Mouse (Mus musculus): ENCODE results near the gene Gemin6. TPM values are rescaled to one million over a fixed set of nuclear protein-coding genes. Genes with fewer than 3 reads are reported as not detected.

The Gemin6 gene
- polyA plus RNA-seq, 1 experiment, result 0.84 TPM

DNA sequence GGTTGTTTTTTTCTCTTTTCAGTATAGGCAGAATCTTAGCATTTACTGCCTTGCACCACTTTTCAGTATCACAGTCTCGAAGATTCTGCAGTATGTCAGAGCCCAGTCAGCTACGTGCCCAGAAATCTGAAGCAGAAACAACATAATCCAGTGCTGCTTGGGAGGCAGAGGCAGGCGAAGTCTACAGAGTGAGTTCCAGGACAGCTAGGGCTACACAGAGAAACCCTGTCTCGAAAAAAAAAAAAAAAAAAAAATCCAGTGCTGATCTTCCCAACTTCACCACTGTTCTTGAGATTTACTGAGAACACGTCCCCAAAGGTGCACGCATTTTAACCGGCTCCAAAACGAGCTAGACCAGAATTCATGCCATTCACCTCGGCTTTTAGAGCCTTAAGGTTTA, 412 bp upstream of the Gemin6 start:
- TF ChIP-seq GATA1 (IDR thresholded peaks at IDR 0.05; ENCODE audit: low read length), result no peak

GRCm38 (mm10) chr17:80229396-80229795, 5.2 kb downstream of the Gemin6 start:
- no peak for TF ChIP-seq GATA1 (IDR thresholded peaks at IDR 0.05; ENCODE audit: low read length)

GRCm38 (mm10) chr17:80233844-80234243, 9.6 kb downstream of the Gemin6 start:
- TF ChIP-seq GATA1 (IDR thresholded peaks at IDR 0.05; ENCODE audit: low read length), result no peak

DNA sequence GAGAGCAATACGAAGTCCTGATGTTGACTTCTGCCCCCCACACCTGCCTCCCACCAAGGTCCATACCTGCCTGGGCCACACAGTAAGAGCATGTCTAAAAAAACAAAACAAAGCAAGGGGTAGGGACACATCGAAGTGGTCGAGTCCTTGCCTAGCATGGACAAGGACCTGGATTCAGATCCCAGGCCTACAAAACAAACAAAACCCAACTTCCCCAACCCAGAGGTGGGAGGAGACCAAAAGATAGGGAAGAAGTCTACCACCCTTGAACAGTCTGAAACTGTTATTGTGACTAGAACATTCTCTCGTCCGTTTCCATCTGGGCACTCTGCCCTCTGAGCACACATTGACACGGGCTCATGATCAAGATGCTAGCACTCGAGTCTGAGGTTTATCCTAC, 10.1 kb downstream of the Gemin6 start:
- TF ChIP-seq GATA1 (IDR thresholded peaks at IDR 0.05; ENCODE audit: low read length), result no peak

DNA sequence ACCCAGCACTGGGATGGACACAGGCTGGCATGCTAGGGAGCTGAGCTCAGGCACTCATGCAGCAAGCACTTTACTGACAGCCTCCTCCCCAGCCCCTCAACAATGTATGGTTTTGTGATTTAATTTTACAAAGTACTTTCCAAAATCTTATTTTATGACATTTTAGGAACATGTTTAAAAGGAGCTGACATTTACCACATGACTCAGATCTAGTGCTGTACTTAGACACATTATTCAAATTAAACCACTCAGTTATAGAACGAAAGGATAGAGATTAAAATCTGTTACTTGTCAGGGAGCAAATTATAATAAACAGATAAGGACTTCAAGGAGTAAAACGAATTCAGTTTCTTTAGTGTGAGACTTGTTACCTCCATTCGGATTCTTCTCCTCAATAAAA, 11.2 kb downstream of the Gemin6 start:
- no peak for TF ChIP-seq GATA1 (IDR thresholded peaks at IDR 0.05; ENCODE audit: low read length)

GRCm38 (mm10) chr17:80236805-80237204, 12.6 kb downstream of the Gemin6 start:
- no peak for TF ChIP-seq GATA1 (IDR thresholded peaks at IDR 0.05; ENCODE audit: low read length)

- no peak for TF ChIP-seq GATA1 (IDR thresholded peaks at IDR 0.05; ENCODE audit: low read length)
Observed at GRCm38 (mm10) chr17:80237475-80237874, 13.2 kb downstream of the Gemin6 start.

GRCm38 (mm10) chr17:80241594-80241993, 17.4 kb downstream of the Gemin6 start:
- no peak for TF ChIP-seq GATA1 (IDR thresholded peaks at IDR 0.05; ENCODE audit: low read length)

DNA sequence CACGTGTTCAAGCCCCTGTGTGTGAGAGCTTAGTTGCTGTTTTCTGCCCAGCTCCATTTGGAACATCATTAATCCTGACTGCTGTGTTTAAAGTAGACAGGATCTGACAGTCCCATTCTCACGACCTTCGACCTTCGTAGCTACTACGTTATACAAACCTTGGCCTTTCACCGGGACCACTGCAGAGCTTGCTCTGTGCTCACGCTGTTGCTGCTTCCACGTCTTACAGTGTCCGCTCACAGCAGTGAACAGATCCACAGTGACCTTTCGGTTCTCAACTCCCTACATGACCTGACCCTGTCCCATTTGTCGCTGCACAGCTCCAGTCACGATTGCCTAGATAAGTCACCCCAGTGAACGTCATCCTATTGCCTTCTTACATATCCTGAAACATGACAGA, 18.9 kb downstream of the Gemin6 start:
- no peak for TF ChIP-seq GATA1 (IDR thresholded peaks at IDR 0.05; ENCODE audit: low read length)

DNA sequence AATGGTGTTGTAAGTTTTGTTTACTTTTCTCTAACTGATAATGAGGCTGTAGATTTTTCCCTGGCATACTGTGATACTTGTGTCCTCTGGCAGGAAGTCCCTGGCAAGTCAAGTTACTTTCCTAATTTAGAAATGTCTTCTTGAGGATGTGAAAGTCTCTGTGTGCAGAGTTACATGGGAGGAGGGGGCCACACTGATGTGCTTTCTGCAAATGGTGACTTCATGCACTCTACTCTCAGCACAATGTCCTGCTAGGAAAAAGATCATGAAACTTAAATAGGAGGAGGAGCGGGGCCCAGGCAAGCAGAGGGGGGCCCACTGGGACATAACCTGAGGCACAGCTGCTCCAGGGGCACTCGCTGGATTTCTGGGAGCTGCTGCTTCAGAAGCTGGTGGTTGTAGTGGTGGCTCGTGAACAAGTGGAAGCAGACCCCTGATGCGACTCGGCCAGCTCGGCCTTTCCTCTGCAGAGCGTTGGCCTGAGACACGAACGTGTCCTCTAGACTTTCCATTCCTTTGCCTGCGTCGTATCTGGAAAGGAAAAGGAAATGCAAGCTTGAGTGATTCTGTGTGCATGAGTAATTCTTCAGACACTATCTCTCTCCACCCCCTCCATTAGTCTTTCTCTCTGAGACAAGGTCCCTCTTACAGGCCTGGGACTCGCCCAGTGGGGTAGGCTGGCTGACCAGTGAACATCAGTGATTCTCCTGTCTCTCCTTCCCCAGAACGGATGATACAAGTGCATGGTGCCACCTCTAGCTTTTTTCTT, 28.7 kb downstream of the Gemin6 start:
- no peak for TF ChIP-seq GATA1 (IDR thresholded peaks at IDR 0.05; ENCODE audit: low read length)

DNA sequence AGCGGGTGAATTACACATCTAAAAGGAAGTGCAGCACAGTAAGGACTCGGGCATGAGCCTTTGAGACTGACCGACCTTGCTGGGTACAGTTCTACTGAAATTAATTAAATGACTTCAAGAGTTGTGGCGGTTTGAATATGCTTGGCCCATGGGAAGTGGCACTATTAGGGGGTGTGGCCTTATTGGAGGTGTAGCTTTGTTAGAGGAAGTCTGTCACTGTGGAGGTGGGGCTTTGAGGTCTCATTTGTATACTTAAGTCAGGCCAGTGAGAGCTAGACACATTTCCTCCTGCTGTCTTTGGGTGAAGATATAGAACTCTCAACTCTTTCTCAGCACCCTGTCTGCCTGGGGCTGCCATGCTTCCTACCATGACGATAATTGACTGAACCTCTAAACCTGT, 30.2 kb downstream of the Gemin6 start:
- no peak for TF ChIP-seq GATA1 (IDR thresholded peaks at IDR 0.05; ENCODE audit: low read length)

DNA sequence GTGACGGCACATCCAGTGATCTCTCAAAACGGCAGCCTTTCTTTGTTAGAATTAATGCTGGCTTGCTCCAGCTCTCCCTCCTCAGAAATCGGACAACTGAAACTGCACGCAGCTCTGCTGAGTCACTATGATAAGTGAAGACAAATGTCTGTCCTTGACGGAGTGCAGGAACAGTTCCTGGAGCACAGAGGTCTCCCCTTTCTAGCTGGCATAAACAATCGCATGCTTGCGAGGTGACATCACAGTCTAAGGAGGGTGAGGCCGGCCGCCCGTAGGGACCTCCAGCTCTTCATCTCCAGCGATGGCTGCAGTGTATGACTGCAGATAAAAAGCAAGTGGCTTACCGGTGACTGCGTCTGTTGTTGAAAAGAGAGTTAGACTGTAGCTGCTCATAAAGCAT, 31.0 kb downstream of the Gemin6 start:
- TF ChIP-seq GATA1 (IDR thresholded peaks at IDR 0.05; ENCODE audit: low read length), result no peak

DNA sequence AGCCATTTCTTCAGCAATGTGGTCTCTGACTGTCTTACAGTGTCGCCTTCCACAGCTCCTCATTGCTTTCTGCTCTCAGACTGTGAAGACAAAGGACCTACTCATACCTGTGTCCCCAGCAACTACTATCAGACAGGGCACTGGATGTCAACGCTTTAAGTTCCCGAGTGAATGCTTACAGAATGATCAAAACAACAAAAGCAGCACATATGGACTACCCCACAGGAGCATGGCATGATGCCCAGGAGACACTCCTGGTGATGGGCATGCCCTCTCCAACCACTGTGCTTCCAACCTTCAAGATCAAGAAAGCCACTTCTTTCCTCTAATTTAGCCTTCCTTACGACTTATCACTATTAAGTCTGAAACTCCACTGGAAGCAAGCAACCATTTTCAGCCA, 42.8 kb downstream of the Gemin6 start:
- TF ChIP-seq GATA1 (IDR thresholded peaks at IDR 0.05; ENCODE audit: low read length), result no peak

- TF ChIP-seq GATA1 (IDR thresholded peaks at IDR 0.05; ENCODE audit: low read length), result no peak
Observed at GRCm38 (mm10) chr17:80268151-80268550, 43.9 kb downstream of the Gemin6 start.

Other genes with a start within 250 kb of the Gemin6 start
- gene Hnrnpll, start 162.1 kb upstream of the Gemin6 start, polyA plus RNA-seq (2012), result 64.9 and 90.9 TPM in 2 replicates
- not detected in 2 replicates for gene Galm, start 97.0 kb upstream of the Gemin6 start, polyA plus RNA-seq (2012)
- 28.3 and 144 TPM in 2 replicates for gene Srsf7, start 17.1 kb upstream of the Gemin6 start, polyA plus RNA-seq (2012)
- not detected in 2 replicates for gene Ttc39d, start 17.0 kb upstream of the Gemin6 start, polyA plus RNA-seq (2012)
- 0.85 and 1.2 TPM in 2 replicates for gene Morn2, start 65.8 kb downstream of the Gemin6 start, polyA plus RNA-seq (2012)
- 4.0 and 5.0 TPM in 2 replicates for gene Dhx57, start 66.0 kb downstream of the Gemin6 start, polyA plus RNA-seq (2012)
- gene Arhgef33, start 83.0 kb downstream of the Gemin6 start, polyA plus RNA-seq (2012), result not detected in 2 replicates
- gene Gm10190, start 149.1 kb downstream of the Gemin6 start, polyA plus RNA-seq (2012), result not detected in 2 replicates

Data from G1E-ER4 (cell line).